ENCODE assay signal across 27 mouse cellular contexts in the genomic region with DNA sequence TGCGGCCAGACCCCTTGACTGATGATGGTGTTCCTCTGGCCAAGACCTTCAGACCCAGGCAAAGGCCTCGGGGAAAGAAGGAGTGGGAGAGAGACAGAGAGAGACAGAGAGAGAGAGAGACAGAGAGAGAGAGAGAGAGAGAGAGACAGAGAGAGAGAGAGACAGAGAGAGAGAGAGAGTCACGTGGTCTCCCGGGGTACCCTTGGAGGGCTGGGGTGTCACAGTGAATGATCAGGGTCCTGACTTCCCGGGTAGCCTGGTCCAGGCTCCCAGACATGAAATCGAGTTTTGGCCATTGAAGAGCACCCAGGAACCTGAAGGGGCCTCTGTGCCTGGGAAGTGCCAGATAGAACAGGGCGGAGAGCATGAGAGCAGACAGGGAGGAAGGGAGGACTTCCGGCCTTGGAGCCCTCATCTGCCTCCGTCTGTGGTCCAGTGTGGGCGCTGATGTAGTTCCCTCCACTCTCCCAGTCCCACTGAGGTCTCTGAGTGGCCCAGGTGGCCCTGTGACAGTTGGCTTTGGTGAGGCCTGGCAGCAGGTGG. TPM values are rescaled to one million over a fixed set of nuclear protein-coding genes. Genes with fewer than 3 reads are reported as not detected.
A peak's percentile ranks its signal among the peaks of the same experiment; 100 is the strongest.
DNase-seq lines count a peak whose midpoint lies in the region; ATAC-seq lines count a peak whose summit lies in the region.
"Had no signal": no experiment of that assay in that cellular context is flagged by ENCODE, and none has a peak within 500 bp of the region (broad histone marks: within the 10 kb centered on the region; RNA-seq: fewer than 3 reads in every experiment).

No protein-coding gene starts in this region.

- peaks cover 5% of the 10 kb centered on the region; the same call in 1 of the 2 replicates for H3K27me3 ChIP-seq in heart, embryonic 11.5 days (ENCODE audit: control insufficient read depth, insufficient read depth, low read length)
- peaks cover 2% of the 10 kb centered on the region for H3K27me3 ChIP-seq in megakaryocyte, embryonic 14.5 days (replicated peaks)
- H3K27me3 ChIP-seq in midbrain, embryonic 14.5 days (ENCODE audit: control insufficient read depth, insufficient read depth, low read length) = no peaks in the 10 kb centered on the region
- H3K27me3 ChIP-seq: embryonic facial prominence, embryonic 15.5 days; liver, embryonic 13.5 days had no signal

- no peak for DNase-seq in heart, postnatal 14 days
- DNase-seq in midbrain, embryonic 14.5 days = no peak
- DNase-seq in gastrocnemius, postnatal 10 days = no peak
- DNase-seq: adrenal gland, postnatal 36 days; cerebellum, adult 18-20 months; cerebellum, postnatal 25 days; heart, adult 11 months; heart, postnatal 10 days; kidney, adult 9 months; kidney, postnatal 25 days; layer of hippocampus, adult 9-11 months; liver, embryonic 13.5 days; thymus, postnatal 36 days had no signal

- H3K9ac ChIP-seq in heart, embryonic 11.5 days (ENCODE audit: low read depth, low read length) = no peak overlapping the region
- H3K9ac ChIP-seq in midbrain, embryonic 14.5 days (replicated peaks; ENCODE audit: low read length) = no peak overlapping the region
- H3K9ac ChIP-seq: embryonic facial prominence, embryonic 15.5 days; liver, embryonic 13.5 days had no signal

- H3K27ac ChIP-seq in heart, embryonic 11.5 days (ENCODE audit: low read depth, low read length) = peak overlapping the region; percentile 42; the same call in 1 of the 2 replicates
- peak overlapping the region; percentile 82 for H3K27ac ChIP-seq in midbrain, embryonic 14.5 days (replicated peaks; ENCODE audit: low read depth, low read length)
- H3K27ac ChIP-seq: embryonic facial prominence, embryonic 15.5 days; limb, embryonic 10.5 days; macrophage had no signal

- peaks cover 18% of the 10 kb centered on the region for H3K4me1 ChIP-seq in heart, embryonic 11.5 days (ENCODE audit: control insufficient read depth, insufficient read depth, low read length)
- H3K4me1 ChIP-seq in megakaryocyte, embryonic 14.5 days = peaks cover 93% of the 10 kb centered on the region
- peaks cover 22% of the 10 kb centered on the region for H3K4me1 ChIP-seq in midbrain, embryonic 14.5 days (ENCODE audit: control insufficient read depth, insufficient read depth, low read length)

- 63% methylated on average over 10 of the region's 10 CpGs for WGBS in heart, embryonic 11.5 days (ENCODE audit: insufficient replicate concordance)
- 91% methylated on average over 10 of the region's 10 CpGs for WGBS in midbrain, embryonic 14.5 days

- H3K4me3 ChIP-seq in heart, embryonic 11.5 days (ENCODE audit: low read depth, low read length) = no peak overlapping the region
- peak overlapping the region; percentile 92 for H3K4me3 ChIP-seq in megakaryocyte, embryonic 14.5 days (replicated peaks)
- no peak overlapping the region for H3K4me3 ChIP-seq in midbrain, embryonic 14.5 days (replicated peaks; ENCODE audit: low read depth, low read length)
- H3K4me3 ChIP-seq: embryonic facial prominence, embryonic 15.5 days; limb, embryonic 10.5 days; liver, embryonic 13.5 days had no signal

- no peaks in the 10 kb centered on the region for H3K36me3 ChIP-seq in heart, embryonic 11.5 days (ENCODE audit: control insufficient read depth, insufficient read depth, low read length)
- peaks cover 8% of the 10 kb centered on the region for H3K36me3 ChIP-seq in megakaryocyte, embryonic 14.5 days (replicated peaks; ENCODE audit: low read length)
- peaks cover 55% of the 10 kb centered on the region for H3K36me3 ChIP-seq in midbrain, embryonic 14.5 days (ENCODE audit: control insufficient read depth, insufficient read depth, low read length)
- H3K36me3 ChIP-seq: liver, embryonic 13.5 days had no signal

- H3K4me2 ChIP-seq in heart, embryonic 11.5 days = no peak overlapping the region
- no peak overlapping the region for H3K4me2 ChIP-seq in midbrain, embryonic 14.5 days (ENCODE audit: low read length)
- H3K4me2 ChIP-seq: embryonic facial prominence, embryonic 15.5 days had no signal

- no peaks in the 10 kb centered on the region for H3K9me3 ChIP-seq in heart, embryonic 11.5 days (replicated peaks; ENCODE audit: control insufficient read depth, low read length)
- H3K9me3 ChIP-seq in megakaryocyte, embryonic 14.5 days = no peaks in the 10 kb centered on the region
- no peaks in the 10 kb centered on the region for H3K9me3 ChIP-seq in midbrain, embryonic 14.5 days (ENCODE audit: control insufficient read depth, low read length)
- H3K9me3 ChIP-seq: embryonic facial prominence, embryonic 15.5 days; limb, embryonic 10.5 days; liver, embryonic 13.5 days had no signal

- no peak for ATAC-seq in heart, embryonic 11.5 days (replicated peaks; ENCODE audit: insufficient number of reproducible peaks, low FRiP score, low TSS enrichment)
- no peak for ATAC-seq in megakaryocyte, adult 5-6 weeks (ENCODE audit: poor library complexity, severe bottlenecking)
- 0 out of 2 replicates have a peak, but pooled peaks have one; percentile 10 for ATAC-seq in common myeloid progenitor, adult 5-6 weeks (replicated peaks; ENCODE audit: low read depth, poor library complexity, severe bottlenecking)
- no peak for ATAC-seq in midbrain, embryonic 14.5 days (ENCODE audit: low FRiP score, low TSS enrichment)

- intact Hi-C loops in heart, postnatal 14 days (cut with DNase I) = loop anchor here (5.0 kb wide), 1 partner anchor 329 kb away; no protein-coding TSS in a partner anchor

RNA-seq across cellular contexts. Expression of a gene that starts 31.3 kb away (rescaled TPM):
- polyA plus RNA-seq in heart, embryonic 11.5 days (2014; fragmentation: Nextera tagmentation; extraction: Ambion mirVana) = not detected in 2 replicates
- not detected for total RNA-seq in heart, postnatal 14 days (2021)
- 0.04 TPM in 1 of 2 replicates, not detected in the other for polyA plus RNA-seq in megakaryocyte, embryonic 14.5 days (2012; ENCODE audit: insufficient read depth, low replicate concordance)
- not detected in 2 replicates for total RNA-seq in megakaryocyte, adult 5-6 weeks (2015)
- total RNA-seq in megakaryocyte, adult 5-6 weeks (2017) = 0.16 TPM in 1 of 2 replicates, not detected in the other
- not detected in 2 replicates for total RNA-seq in common myeloid progenitor, adult 5-6 weeks (2017)
- not detected in 2 replicates for polyA plus RNA-seq in midbrain, embryonic 14.5 days (2014; fragmentation: Nextera tagmentation; extraction: Ambion mirVana)
- total RNA-seq in gastrocnemius, postnatal 10 days (2021) = not detected
- total RNA-seq: adrenal gland, postnatal 36 days; CH12.LX; gastrocnemius, adult 8-10 months; heart, postnatal 10 days; left cerebral cortex, adult 8-10 months had no signal
- polyA plus RNA-seq: embryonic facial prominence, embryonic 15.5 days; intestine, embryonic 14.5 days; limb, embryonic 10.5 days; liver, embryonic 13.5 days; lung, embryonic 16.5 days; macrophage; neural tube, embryonic 14.5 days had no signal

RNA-seq across cellular contexts. Expression of a gene that starts 43.5 kb away (rescaled TPM):
- not detected in 2 replicates for polyA plus RNA-seq in heart, embryonic 11.5 days (2014; fragmentation: Nextera tagmentation; extraction: Ambion mirVana)
- not detected for total RNA-seq in heart, postnatal 14 days (2021)
- not detected in 2 replicates for polyA plus RNA-seq in megakaryocyte, embryonic 14.5 days (2012; ENCODE audit: insufficient read depth, low replicate concordance)
- not detected in 2 replicates for total RNA-seq in megakaryocyte, adult 5-6 weeks (2015)
- total RNA-seq in megakaryocyte, adult 5-6 weeks (2017) = not detected in 2 replicates
- total RNA-seq in common myeloid progenitor, adult 5-6 weeks (2017) = not detected in 2 replicates
- polyA plus RNA-seq in midbrain, embryonic 14.5 days (2014; fragmentation: Nextera tagmentation; extraction: Ambion mirVana) = not detected in 2 replicates
- not detected for total RNA-seq in gastrocnemius, postnatal 10 days (2021)
- total RNA-seq: adrenal gland, postnatal 36 days; CH12.LX; gastrocnemius, adult 8-10 months; heart, postnatal 10 days; left cerebral cortex, adult 8-10 months had no signal
- polyA plus RNA-seq: embryonic facial prominence, embryonic 15.5 days; frontal cortex, adult 2 months; intestine, embryonic 14.5 days; limb, embryonic 10.5 days; liver, embryonic 13.5 days; lung, embryonic 16.5 days; macrophage; neural tube, embryonic 14.5 days had no signal

RNA-seq across cellular contexts. Expression of a gene that starts 51.2 kb away (rescaled TPM):
- polyA plus RNA-seq in heart, embryonic 11.5 days (2014; fragmentation: Nextera tagmentation; extraction: Ambion mirVana) = 38.9 and 41.1 TPM in 2 replicates
- 10 to 100 TPM; 33.5 to 37.6 TPM for total RNA-seq in heart, postnatal 14 days (2021)
- 7.1 and 8.2 TPM in 2 replicates for polyA plus RNA-seq in megakaryocyte, embryonic 14.5 days (2012; ENCODE audit: insufficient read depth, low replicate concordance)
- total RNA-seq in megakaryocyte, adult 5-6 weeks (2015) = 24.1 and 25.8 TPM in 2 replicates
- total RNA-seq in megakaryocyte, adult 5-6 weeks (2017) = 36.6 and 48.6 TPM in 2 replicates
- 91.9 and 106 TPM in 2 replicates for total RNA-seq in common myeloid progenitor, adult 5-6 weeks (2017)
- 105 and 116 TPM in 2 replicates for polyA plus RNA-seq in midbrain, embryonic 14.5 days (2014; fragmentation: Nextera tagmentation; extraction: Ambion mirVana)
- total RNA-seq in gastrocnemius, postnatal 10 days (2021) = 10 to 100 TPM; 28.9 to 36.7 TPM
